Mouse (Mus musculus): ENCODE data around the gene Kif2a. TPM values are rescaled to one million over a fixed set of nuclear protein-coding genes. Genes with fewer than 3 reads are reported as not detected.
A peak's percentile ranks its signal among the peaks of the same experiment; 100 is the strongest.
"Not testable (repeated sequence)": the region's sequence is repeated elsewhere in the genome, so short reads cannot be mapped to it uniquely, and the experiment has no call there.

Kif2a gene
- polyA plus RNA-seq, 1 experiment from 2014 or later = 7.4 TPM

- H3K27ac ChIP-seq (ENCODE audit: low read length) = 0 out of 2 replicates have a peak overlapping the region, but pooled peaks have one; percentile 27
- H3K36me3 ChIP-seq (ENCODE audit: control insufficient read depth, insufficient read depth) = no peaks in the 10 kb centered on the region
- no peaks in the 10 kb centered on the region for H3K9me3 ChIP-seq (replicated peaks; ENCODE audit: control insufficient read depth, low read length)
- WGBS = 61% methylated on average over 5 of the region's 5 CpGs
- peak; percentile 45; the same call in 1 of the 2 replicates for ATAC-seq (replicated peaks; ENCODE audit: extremely low read depth, insufficient read depth, low FRiP score)
- H3K9ac ChIP-seq (ENCODE audit: low read length) = no peak overlapping the region
- H3K4me3 ChIP-seq (ENCODE audit: low read length) = no peak overlapping the region
- no peaks in the 10 kb centered on the region for H3K27me3 ChIP-seq (ENCODE audit: control insufficient read depth, insufficient read depth, low read length)
- H3K4me2 ChIP-seq (ENCODE audit: low read depth, low read length) = no peak overlapping the region
- H3K4me1 ChIP-seq (ENCODE audit: control insufficient read depth, insufficient read depth, low read length) = peaks cover 21% of the 10 kb centered on the region
These were observed 23.3 kb downstream of the Kif2a start for GRCm38 (mm10) chr13:106998671-106999070.

GRCm38 (mm10) chr13:106998026-106998425, 23.9 kb downstream of the Kif2a start:
- H3K4me2 ChIP-seq (ENCODE audit: low read depth, low read length) = no peak overlapping the region
- H3K9me3 ChIP-seq (replicated peaks; ENCODE audit: control insufficient read depth, low read length) = no peaks in the 10 kb centered on the region
- 90% methylated on average over 2 of the region's 2 CpGs for WGBS
- H3K9ac ChIP-seq (ENCODE audit: low read length) = no peak overlapping the region
- H3K4me1 ChIP-seq (ENCODE audit: control insufficient read depth, insufficient read depth, low read length) = peaks cover 21% of the 10 kb centered on the region
- no peak overlapping the region for H3K27ac ChIP-seq (ENCODE audit: low read length)
- no peak overlapping the region for H3K4me3 ChIP-seq (ENCODE audit: low read length)
- H3K36me3 ChIP-seq (ENCODE audit: control insufficient read depth, insufficient read depth) = 0 out of 2 replicates have a peak, but pooled peaks cover 5% of the 10 kb centered on the region
- no peak for ATAC-seq (replicated peaks; ENCODE audit: extremely low read depth, insufficient read depth, low FRiP score)
- H3K27me3 ChIP-seq (ENCODE audit: control insufficient read depth, insufficient read depth, low read length) = no peaks in the 10 kb centered on the region

- not testable (repeated sequence) for H3K36me3 ChIP-seq (ENCODE audit: control insufficient read depth, insufficient read depth); H3K9ac ChIP-seq (ENCODE audit: low read length); ATAC-seq (replicated peaks; ENCODE audit: extremely low read depth, insufficient read depth, low FRiP score); H3K27ac ChIP-seq (ENCODE audit: low read length); H3K9me3 ChIP-seq (replicated peaks; ENCODE audit: control insufficient read depth, low read length); H3K4me3 ChIP-seq (ENCODE audit: low read length); H3K4me2 ChIP-seq (ENCODE audit: low read depth, low read length); H3K27me3 ChIP-seq (ENCODE audit: control insufficient read depth, insufficient read depth, low read length)
- H3K4me1 ChIP-seq (ENCODE audit: control insufficient read depth, insufficient read depth, low read length) = peaks cover 21% of the 10 kb centered on the region
- 80% methylated on average over 3 of the region's 4 CpGs for WGBS
These were observed 24.4 kb downstream of the Kif2a start for GRCm38 (mm10) chr13:106997557-106997956.

- Histone ChIP-seq H3K4me3 (ENCODE audit: low read length) (no peak overlapping the region), H3K27ac (ENCODE audit: low read length) (0 out of 2 replicates have a peak overlapping the region, but pooled peaks have one; percentile 42), H3K36me3 (ENCODE audit: control insufficient read depth, insufficient read depth) (0 out of 2 replicates have a peak, but pooled peaks cover 6% of the 10 kb centered on the region), H3K9ac (ENCODE audit: low read length) (no peak overlapping the region), H3K4me1 (ENCODE audit: control insufficient read depth, insufficient read depth, low read length) (peaks cover 21% of the 10 kb centered on the region), H3K9me3 (replicated peaks; ENCODE audit: control insufficient read depth, low read length) (no peaks in the 10 kb centered on the region), H3K27me3 (ENCODE audit: control insufficient read depth, insufficient read depth, low read length) (no peaks in the 10 kb centered on the region), H3K4me2 (ENCODE audit: low read depth, low read length) (no peak overlapping the region)
- ATAC-seq (replicated peaks; ENCODE audit: extremely low read depth, insufficient read depth, low FRiP score) = peak; percentile 32; the same call in 1 of the 2 replicates
- 43% methylated on average over 2 of the region's 2 CpGs for WGBS
These were observed 25.0 kb downstream of the Kif2a start for GRCm38 (mm10) chr13:106996891-106997290.

- Histone ChIP-seq H3K4me2 (ENCODE audit: low read depth, low read length) (no peak overlapping the region), H3K4me3 (ENCODE audit: low read length) (no peak overlapping the region), H3K4me1 (ENCODE audit: control insufficient read depth, insufficient read depth, low read length) (peaks cover 2% of the 10 kb centered on the region; the same call in 1 of the 2 replicates), H3K27me3 (ENCODE audit: control insufficient read depth, insufficient read depth, low read length) (no peaks in the 10 kb centered on the region), H3K9me3 (replicated peaks; ENCODE audit: control insufficient read depth, low read length) (no peaks in the 10 kb centered on the region), H3K27ac (ENCODE audit: low read length) (no peak overlapping the region), H3K36me3 (ENCODE audit: control insufficient read depth, insufficient read depth) (peaks cover 34% of the 10 kb centered on the region), H3K9ac (ENCODE audit: low read length) (no peak overlapping the region)
- ATAC-seq (replicated peaks; ENCODE audit: extremely low read depth, insufficient read depth, low FRiP score) = no peak
- WGBS = 87% methylated on average over 4 of the region's 4 CpGs
These were observed 60.4 kb downstream of the Kif2a start for GRCm38 (mm10) chr13:106961496-106961895.

GRCm38 (mm10) chr13:106960557-106960956, 61.4 kb downstream of the Kif2a start:
- Histone ChIP-seq H3K4me3 (ENCODE audit: low read length) (no peak overlapping the region), H3K4me1 (ENCODE audit: control insufficient read depth, insufficient read depth, low read length) (peaks cover 2% of the 10 kb centered on the region; the same call in 1 of the 2 replicates), H3K4me2 (ENCODE audit: low read depth, low read length) (no peak overlapping the region), H3K9me3 (replicated peaks; ENCODE audit: control insufficient read depth, low read length) (no peaks in the 10 kb centered on the region), H3K36me3 (ENCODE audit: control insufficient read depth, insufficient read depth) (peaks cover 39% of the 10 kb centered on the region), H3K27me3 (ENCODE audit: control insufficient read depth, insufficient read depth, low read length) (no peaks in the 10 kb centered on the region), H3K9ac (ENCODE audit: low read length) (no peak overlapping the region), H3K27ac (ENCODE audit: low read length) (no peak overlapping the region)
- no peak for ATAC-seq (replicated peaks; ENCODE audit: extremely low read depth, insufficient read depth, low FRiP score)
- WGBS = 89% methylated on average over 3 of the region's 3 CpGs

- H3K36me3 ChIP-seq (ENCODE audit: control insufficient read depth, insufficient read depth) = peaks cover 44% of the 10 kb centered on the region
- no peak overlapping the region for H3K4me2 ChIP-seq (ENCODE audit: low read depth, low read length)
- H3K4me1 ChIP-seq (ENCODE audit: control insufficient read depth, insufficient read depth, low read length) = no peaks in the 10 kb centered on the region
- no peaks in the 10 kb centered on the region for H3K27me3 ChIP-seq (ENCODE audit: control insufficient read depth, insufficient read depth, low read length)
- H3K9me3 ChIP-seq (replicated peaks; ENCODE audit: control insufficient read depth, low read length) = no peaks in the 10 kb centered on the region
- WGBS = 91% methylated on average over 3 of the region's 3 CpGs
- H3K4me3 ChIP-seq (ENCODE audit: low read length) = no peak overlapping the region
- H3K9ac ChIP-seq (ENCODE audit: low read length) = no peak overlapping the region
- no peak for ATAC-seq (replicated peaks; ENCODE audit: extremely low read depth, insufficient read depth, low FRiP score)
- no peak overlapping the region for H3K27ac ChIP-seq (ENCODE audit: low read length)
These were observed 63.6 kb downstream of the Kif2a start for GRCm38 (mm10) chr13:106958286-106958685.

GRCm38 (mm10) chr13:106957554-106957953, 64.4 kb downstream of the Kif2a start:
- Histone ChIP-seq H3K4me3 (ENCODE audit: low read length) (no peak overlapping the region), H3K4me2 (ENCODE audit: low read depth, low read length) (no peak overlapping the region), H3K36me3 (ENCODE audit: control insufficient read depth, insufficient read depth) (peaks cover 44% of the 10 kb centered on the region), H3K4me1 (ENCODE audit: control insufficient read depth, insufficient read depth, low read length) (no peaks in the 10 kb centered on the region), H3K9ac (ENCODE audit: low read length) (no peak overlapping the region), H3K27me3 (ENCODE audit: control insufficient read depth, insufficient read depth, low read length) (no peaks in the 10 kb centered on the region), H3K27ac (ENCODE audit: low read length) (no peak overlapping the region), H3K9me3 (replicated peaks; ENCODE audit: control insufficient read depth, low read length) (no peaks in the 10 kb centered on the region)
- ATAC-seq (replicated peaks; ENCODE audit: extremely low read depth, insufficient read depth, low FRiP score) = no peak
- WGBS = 88% methylated on average over 4 of the region's 4 CpGs

- Histone ChIP-seq H3K9me3 (replicated peaks; ENCODE audit: control insufficient read depth, low read length) (no peaks in the 10 kb centered on the region), H3K4me1 (ENCODE audit: control insufficient read depth, insufficient read depth, low read length) (no peaks in the 10 kb centered on the region), H3K4me2 (ENCODE audit: low read depth, low read length) (no peak overlapping the region), H3K27me3 (ENCODE audit: control insufficient read depth, insufficient read depth, low read length) (no peaks in the 10 kb centered on the region), H3K27ac (ENCODE audit: low read length) (peak overlapping the region; percentile 78), H3K36me3 (ENCODE audit: control insufficient read depth, insufficient read depth) (peaks cover 47% of the 10 kb centered on the region), H3K9ac (ENCODE audit: low read length) (no peak overlapping the region), H3K4me3 (ENCODE audit: low read length) (no peak overlapping the region)
- WGBS = 62% methylated on average over 3 of the region's 3 CpGs
- peak; percentile 58; the same call in 1 of the 2 replicates for ATAC-seq (replicated peaks; ENCODE audit: extremely low read depth, insufficient read depth, low FRiP score)
These were observed 67.0 kb downstream of the Kif2a start for GRCm38 (mm10) chr13:106954880-106955279.
